Mouse (Mus musculus): ENCODE data around the gene Rnf145.

GRCm38 (mm10) chr11:44516362-44516761 is 2.4 kb upstream of the Rnf145 start:
- TF ChIP-seq CTCF (IDR thresholded peaks at IDR 0.05) (no peak), EP300 (IDR thresholded peaks at IDR 0.05) (no peak)
